Mouse (Mus musculus): Measurements from ENCODE around the gene Nbea. TPM values are rescaled to one million over a fixed set of nuclear protein-coding genes. Genes with fewer than 3 reads are reported as not detected.

The Nbea gene
- total and polyA plus RNA-seq, 2 experiments from 2014 or later, result 6.0 to 17.3 TPM

DNA sequence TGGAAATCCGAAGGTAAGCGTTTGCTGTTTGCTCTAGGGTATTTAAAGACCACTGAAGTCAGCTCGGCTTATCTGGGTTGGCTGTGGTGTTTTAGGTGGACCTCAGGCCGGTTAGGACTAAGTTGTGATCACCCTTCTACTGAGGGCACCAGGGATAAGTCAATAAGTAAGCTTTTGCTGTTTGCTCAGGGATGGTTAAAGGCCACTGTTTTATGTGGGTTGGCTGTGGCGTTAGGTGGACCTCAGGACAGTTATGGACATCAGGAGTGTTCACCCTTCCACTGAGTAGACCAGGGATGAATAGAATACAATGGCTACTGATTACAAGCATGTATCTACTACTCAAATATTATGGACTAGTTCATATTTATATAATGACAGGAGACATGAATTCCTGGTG is 292.9 kb downstream of the Nbea start:
- Histone ChIP-seq H3K27me3 (ENCODE audit: control insufficient read depth, insufficient read depth, low read length) (no peaks in the 10 kb centered on the region), H3K27ac (ENCODE audit: low read depth) (no peak overlapping the region), H3K4me3 (ENCODE audit: low read depth, low read length) (no peak overlapping the region), H3K4me1 (ENCODE audit: control insufficient read depth, insufficient read depth) (no peaks in the 10 kb centered on the region), H3K4me2 (ENCODE audit: low read depth, low read length) (no peak overlapping the region), H3K9ac (replicated peaks; ENCODE audit: low read depth, low read length) (no peak overlapping the region), H3K36me3 (replicated peaks; ENCODE audit: control insufficient read depth, insufficient read depth, low read length) (no peaks in the 10 kb centered on the region), H3K9me3 (replicated peaks; ENCODE audit: control insufficient read depth, low read length) (no peaks in the 10 kb centered on the region)
- ATAC-seq (ENCODE audit: insufficient read depth, low read depth), result no peak
- DNase-seq (ENCODE audit: low spot score), result no peak
- 83% methylated on average over 5 of the region's 5 CpGs for WGBS
- no peak for TF ChIP-seq CTCF (IDR thresholded peaks at IDR 0.05; ENCODE audit: low read depth)
- no peak for TF ChIP-seq EP300 (IDR thresholded peaks at IDR 0.05; ENCODE audit: low read depth)

DNA sequence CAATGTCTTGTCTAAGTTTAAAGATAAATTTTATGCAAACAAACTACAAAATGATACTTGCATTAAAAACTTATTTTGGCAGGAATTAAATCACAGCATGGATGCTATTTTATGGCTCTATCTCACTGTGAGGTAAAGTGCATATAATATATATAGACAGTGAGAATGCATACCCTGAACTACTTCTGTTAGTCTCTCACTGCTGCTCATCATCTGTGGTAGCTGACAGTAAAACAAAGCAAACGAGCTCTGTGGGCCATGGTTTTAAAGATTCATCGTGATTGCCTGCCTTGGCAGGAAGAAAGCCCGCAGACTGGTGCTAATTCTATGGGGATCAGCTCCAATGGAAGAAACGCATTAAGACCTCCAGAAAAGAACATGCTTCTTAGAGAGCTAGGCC is 294.3 kb downstream of the Nbea start:
- H3K36me3 ChIP-seq (replicated peaks; ENCODE audit: control insufficient read depth, insufficient read depth, low read length), result no peaks in the 10 kb centered on the region
- H3K9me3 ChIP-seq (replicated peaks; ENCODE audit: control insufficient read depth, low read length), result no peaks in the 10 kb centered on the region
- ATAC-seq (ENCODE audit: insufficient read depth, low read depth) (no peak), DNase-seq (ENCODE audit: low spot score) (no peak)
- no peak overlapping the region for H3K4me3 ChIP-seq (ENCODE audit: low read depth, low read length)
- H3K27me3 ChIP-seq (ENCODE audit: control insufficient read depth, insufficient read depth, low read length), result no peaks in the 10 kb centered on the region
- H3K27ac ChIP-seq (ENCODE audit: low read depth), result no peak overlapping the region
- no peaks in the 10 kb centered on the region for H3K4me1 ChIP-seq (ENCODE audit: control insufficient read depth, insufficient read depth)
- TF ChIP-seq EP300 (IDR thresholded peaks at IDR 0.05; ENCODE audit: low read depth), result no peak
- no peak for TF ChIP-seq CTCF (IDR thresholded peaks at IDR 0.05; ENCODE audit: low read depth)
- H3K9ac ChIP-seq (replicated peaks; ENCODE audit: low read depth, low read length), result no peak overlapping the region
- 77% methylated on average over 4 of the region's 4 CpGs for WGBS
- H3K4me2 ChIP-seq (ENCODE audit: low read depth, low read length), result no peak overlapping the region

DNA sequence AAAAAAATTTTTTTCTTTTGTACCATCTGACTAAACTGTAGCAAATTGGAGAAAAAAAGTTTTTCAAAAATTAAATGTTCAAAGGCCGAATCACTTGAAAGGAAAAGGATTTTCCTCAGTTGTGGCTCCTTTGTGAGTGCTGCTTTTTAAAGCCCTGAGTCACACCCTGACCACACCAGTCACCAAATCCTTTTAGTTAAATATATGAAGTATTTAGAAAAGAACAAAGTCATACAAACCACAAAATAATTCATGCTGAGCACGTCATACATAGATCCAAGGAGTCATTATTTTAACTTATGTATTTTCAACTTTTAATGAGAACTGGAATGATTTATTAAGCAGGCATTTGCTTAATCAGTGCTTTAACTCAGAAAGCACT is 295.7 kb downstream of the Nbea start:
- H3K27me3 ChIP-seq (ENCODE audit: control insufficient read depth, insufficient read depth, low read length), result no peaks in the 10 kb centered on the region
- H3K36me3 ChIP-seq (replicated peaks; ENCODE audit: control insufficient read depth, insufficient read depth, low read length), result no peaks in the 10 kb centered on the region
- TF ChIP-seq CTCF (IDR thresholded peaks at IDR 0.05; ENCODE audit: low read depth) (no peak), EP300 (IDR thresholded peaks at IDR 0.05; ENCODE audit: low read depth) (no peak)
- no peak overlapping the region for H3K9ac ChIP-seq (replicated peaks; ENCODE audit: low read depth, low read length)
- no peak overlapping the region for H3K4me3 ChIP-seq (ENCODE audit: low read depth, low read length)
- H3K4me2 ChIP-seq (ENCODE audit: low read depth, low read length), result no peak overlapping the region
- ATAC-seq (ENCODE audit: insufficient read depth, low read depth) (no peak), DNase-seq (ENCODE audit: low spot score) (no peak)
- H3K27ac ChIP-seq (ENCODE audit: low read depth), result no peak overlapping the region
- H3K4me1 ChIP-seq (ENCODE audit: control insufficient read depth, insufficient read depth), result no peaks in the 10 kb centered on the region
- WGBS, result 82% methylated on average over 2 of the region's 2 CpGs
- H3K9me3 ChIP-seq (replicated peaks; ENCODE audit: control insufficient read depth, low read length), result no peaks in the 10 kb centered on the region

DNA sequence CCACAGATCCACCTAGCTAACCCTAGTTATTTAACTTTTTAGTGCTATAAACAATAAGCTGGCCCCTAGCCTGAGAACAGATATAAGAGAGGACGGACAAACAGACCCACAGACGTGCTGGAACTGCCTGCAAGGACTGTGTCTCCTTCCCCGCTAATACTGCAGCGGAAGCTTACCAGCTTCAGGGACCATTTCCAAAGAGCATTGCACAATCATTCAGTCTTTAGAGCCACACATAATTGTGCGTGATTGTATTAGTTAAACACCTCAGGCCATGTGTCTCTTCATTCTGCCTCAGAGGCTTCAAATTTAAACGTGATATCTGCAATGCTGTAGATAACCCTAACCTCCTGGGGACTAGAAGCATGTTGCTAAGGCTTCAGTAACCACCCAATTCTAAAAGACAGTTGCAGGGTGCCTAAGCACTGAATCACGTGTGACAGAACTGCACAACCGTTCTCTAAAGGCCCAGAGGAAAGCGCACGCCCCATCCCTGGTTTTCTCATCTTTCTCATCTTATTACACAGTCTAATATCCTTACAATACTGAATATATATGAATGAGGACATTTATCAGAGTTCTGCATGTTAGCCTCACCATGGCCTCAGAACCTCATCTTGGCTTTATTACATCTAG is 296.2 kb downstream of the Nbea start:
- DNase-seq (ENCODE audit: low spot score), result no peak
- H3K4me3 ChIP-seq (ENCODE audit: low read depth, low read length), result no peak overlapping the region
- 79% methylated on average over 10 of the region's 10 CpGs for WGBS
- no peak overlapping the region for H3K4me2 ChIP-seq (ENCODE audit: low read depth, low read length)
- no peak for TF ChIP-seq EP300 (IDR thresholded peaks at IDR 0.05; ENCODE audit: low read depth)
- TF ChIP-seq CTCF (IDR thresholded peaks at IDR 0.05; ENCODE audit: low read depth), result no peak
- H3K27ac ChIP-seq (ENCODE audit: low read depth), result no peak overlapping the region
- no peaks in the 10 kb centered on the region for H3K36me3 ChIP-seq (replicated peaks; ENCODE audit: control insufficient read depth, insufficient read depth, low read length)
- no peaks in the 10 kb centered on the region for H3K4me1 ChIP-seq (ENCODE audit: control insufficient read depth, insufficient read depth)
- no peak for ATAC-seq (ENCODE audit: insufficient read depth, low read depth)
- no peaks in the 10 kb centered on the region for H3K27me3 ChIP-seq (ENCODE audit: control insufficient read depth, insufficient read depth, low read length)
- H3K9ac ChIP-seq (replicated peaks; ENCODE audit: low read depth, low read length), result no peak overlapping the region
- no peaks in the 10 kb centered on the region for H3K9me3 ChIP-seq (replicated peaks; ENCODE audit: control insufficient read depth, low read length)

DNA sequence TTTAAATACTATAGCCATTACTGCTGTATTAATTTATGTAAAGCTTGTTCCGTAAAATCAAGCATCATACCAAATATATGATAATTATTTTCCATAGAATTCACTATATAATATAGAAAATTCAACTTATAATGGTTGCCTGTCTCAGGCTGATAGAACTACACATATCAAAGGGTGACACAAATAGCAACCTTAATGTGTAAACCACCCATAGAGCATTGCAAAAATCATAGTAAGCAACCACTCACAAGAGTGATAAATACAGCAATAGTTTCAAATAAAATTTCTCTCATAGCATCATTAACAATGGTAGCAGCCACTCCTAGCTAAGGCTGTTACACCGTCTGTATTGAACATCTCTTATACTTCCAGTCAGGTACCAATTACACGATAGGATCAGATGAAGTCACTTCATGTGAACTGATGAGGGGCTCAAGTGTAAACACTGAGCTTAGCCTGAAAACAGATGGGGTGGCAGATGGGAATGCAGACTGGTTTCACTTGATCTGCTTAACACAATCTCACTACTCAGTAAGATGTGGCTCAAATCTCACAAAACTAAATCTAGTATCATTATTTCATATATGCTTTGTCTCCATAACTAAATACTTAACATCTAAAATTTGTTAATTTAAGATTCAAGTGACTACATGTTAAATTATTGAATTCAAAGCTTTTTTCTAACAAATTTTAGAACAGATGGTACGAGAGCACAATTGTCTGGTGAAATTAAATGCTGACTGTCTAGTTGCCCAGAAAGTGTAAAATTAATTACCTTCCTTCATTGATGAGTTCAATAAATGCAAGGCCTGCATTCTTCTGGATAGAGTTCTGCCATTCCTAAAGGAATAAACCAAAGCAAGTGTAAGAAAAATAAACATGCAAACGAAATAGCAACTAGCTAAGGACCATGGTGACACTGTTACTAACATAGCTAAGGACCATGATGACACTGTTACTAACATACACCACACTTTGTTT is 310.3 kb downstream of the Nbea start:
- DNase-seq (ENCODE audit: low spot score) (no peak), ATAC-seq (ENCODE audit: insufficient read depth, low read depth) (no peak)
- Histone ChIP-seq H3K36me3 (replicated peaks; ENCODE audit: control insufficient read depth, insufficient read depth, low read length) (no peaks in the 10 kb centered on the region), H3K9me3 (replicated peaks; ENCODE audit: control insufficient read depth, low read length) (no peaks in the 10 kb centered on the region), H3K27me3 (ENCODE audit: control insufficient read depth, insufficient read depth, low read length) (no peaks in the 10 kb centered on the region), H3K9ac (replicated peaks; ENCODE audit: low read depth, low read length) (no peak overlapping the region), H3K4me3 (ENCODE audit: low read depth, low read length) (no peak overlapping the region), H3K4me2 (ENCODE audit: low read depth, low read length) (no peak overlapping the region), H3K27ac (ENCODE audit: low read depth) (no peak overlapping the region), H3K4me1 (ENCODE audit: control insufficient read depth, insufficient read depth) (no peaks in the 10 kb centered on the region)
- 78% methylated on average over 5 of the region's 5 CpGs for WGBS
- TF ChIP-seq CTCF (IDR thresholded peaks at IDR 0.05; ENCODE audit: low read depth), result no peak
- no peak for TF ChIP-seq EP300 (IDR thresholded peaks at IDR 0.05; ENCODE audit: low read depth)

Data from heart, postnatal 0 days (tissue).